9 mouse cellular contexts compared by ENCODE assay signal in the genomic region with DNA sequence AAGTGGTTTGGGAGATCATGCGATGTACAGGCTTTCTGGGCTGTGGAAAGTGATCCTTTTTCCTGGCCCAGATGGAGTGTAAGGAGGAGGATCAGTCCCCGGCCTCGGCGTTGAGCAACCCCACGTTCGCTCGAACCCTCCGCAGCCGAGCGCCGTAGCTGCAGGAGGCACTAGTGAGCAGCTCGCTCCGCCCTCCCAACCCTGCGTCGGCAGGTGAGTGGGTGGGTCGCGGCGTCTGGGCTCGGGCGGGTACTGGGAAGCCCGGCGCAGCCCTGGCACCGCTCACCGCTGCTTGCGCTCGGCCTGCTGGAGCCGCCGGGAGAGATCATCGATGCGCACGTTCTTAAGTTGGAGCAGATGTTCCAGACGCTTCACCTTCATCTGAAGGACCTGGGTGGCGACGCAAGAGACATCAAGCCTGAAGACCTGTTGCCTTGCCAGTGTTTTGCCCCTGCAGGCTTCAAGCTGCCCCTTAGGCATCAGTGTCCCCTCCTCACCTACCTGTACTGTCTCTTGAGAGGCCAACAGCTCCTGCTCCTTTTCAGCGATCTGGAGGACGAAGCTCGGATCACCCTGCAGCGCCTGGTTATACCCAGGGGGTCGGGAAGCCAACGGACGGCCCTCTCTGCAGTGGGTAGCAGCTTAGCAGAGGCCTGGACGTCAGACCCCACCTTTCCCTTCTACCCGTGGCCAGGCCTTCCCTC. TPM values are rescaled to one million over a fixed set of nuclear protein-coding genes. Genes with fewer than 3 reads are reported as not detected.
A peak's percentile ranks its signal among the peaks of the same experiment; 100 is the strongest.
DNase-seq lines count a peak whose midpoint lies in the region; ATAC-seq lines count a peak whose summit lies in the region.
"Had no signal": no experiment of that assay in that cellular context is flagged by ENCODE, and none has a peak within 500 bp of the region (broad histone marks: within the 10 kb centered on the region; RNA-seq: fewer than 3 reads in every experiment).

No protein-coding gene starts in this region.

- H3K27ac ChIP-seq in hindbrain, embryonic 15.5 days (replicated peaks) = no peak overlapping the region

- no peaks in the 10 kb centered on the region for H3K9me3 ChIP-seq in hindbrain, embryonic 15.5 days

- DNase-seq in left cerebral cortex, adult 18-20 months (ENCODE audit: low spot score in 2 of 2) = peak; percentile 77 to 79
- DNase-seq in left cerebral cortex, adult 11 months (ENCODE audit: low spot score) = no peak
- DNase-seq in frontal cortex, postnatal 36 days (ENCODE audit: low spot score in 2 of 2) = peak; percentile 75 to 77
- DNase-seq in layer of hippocampus, postnatal 36 days = peak; percentile 76 to 79
- DNase-seq in lung, postnatal 25 days (ENCODE audit: low spot score) = peak; percentile 81
- peak; percentile 62 to 67 for DNase-seq in right cerebral cortex, postnatal 36 days (ENCODE audit: low spot score in 2 of 2)
- DNase-seq in yolk sac, embryonic 10.5 days (ENCODE audit: low spot score) = no peak

- H3K36me3 ChIP-seq in hindbrain, embryonic 15.5 days = peaks cover 6% of the 10 kb centered on the region; the same call in 1 of the 2 replicates

- 13% methylated on average over 38 of the region's 43 CpGs for WGBS in hindbrain, embryonic 15.5 days

- ATAC-seq in hindbrain, embryonic 15.5 days (ENCODE audit: low FRiP score, low read depth) = no peak
- ATAC-seq: Patski had no signal

- peaks cover 38% of the 10 kb centered on the region for H3K4me1 ChIP-seq in hindbrain, embryonic 15.5 days (replicated peaks)

- no peak overlapping the region for H3K9ac ChIP-seq in hindbrain, embryonic 15.5 days

- H3K27me3 ChIP-seq in hindbrain, embryonic 15.5 days = peaks cover 20% of the 10 kb centered on the region
- H3K27me3 ChIP-seq: Patski had no signal

- no peak overlapping the region for H3K4me3 ChIP-seq in hindbrain, embryonic 15.5 days

- peak overlapping the region; percentile 40 for H3K4me2 ChIP-seq in hindbrain, embryonic 15.5 days

RNA-seq across cellular contexts. Expression of a gene that starts 8.3 kb away (rescaled TPM):
- total RNA-seq in left cerebral cortex, adult 18-20 months (2021) = 10 to 100 TPM; 64.2 to 64.3 TPM
- 15.2 and 15.5 TPM in 2 replicates for polyA plus RNA-seq in hindbrain, embryonic 15.5 days (2015; fragmentation: Nextera tagmentation; extraction: Ambion mirVana)
- 10 to 100 TPM; 73.9 to 76.5 TPM for total RNA-seq in layer of hippocampus, postnatal 36 days (2021)

RNA-seq across cellular contexts. Expression of a gene that starts 11.7 kb away (rescaled TPM):
- total RNA-seq in left cerebral cortex, adult 18-20 months (2021) = 10 to 100 TPM; 69.3 to 85.6 TPM
- polyA plus RNA-seq in hindbrain, embryonic 15.5 days (2015; fragmentation: Nextera tagmentation; extraction: Ambion mirVana) = 86.4 and 90.9 TPM in 2 replicates
- 10 to 100 TPM; 51.3 to 51.8 TPM for total RNA-seq in layer of hippocampus, postnatal 36 days (2021)

RNA-seq across cellular contexts. Expression of a gene that starts 15.2 kb away (rescaled TPM):
- total RNA-seq in left cerebral cortex, adult 18-20 months (2021) = 10 to 100 TPM; 15.2 to 21.6 TPM
- polyA plus RNA-seq in hindbrain, embryonic 15.5 days (2015; fragmentation: Nextera tagmentation; extraction: Ambion mirVana) = 29.2 and 30.8 TPM in 2 replicates
- 10 to 100 TPM; 16.0 to 20.1 TPM for total RNA-seq in layer of hippocampus, postnatal 36 days (2021)

RNA-seq across cellular contexts. Expression of a gene that starts 15.5 kb away (rescaled TPM):
- total RNA-seq in left cerebral cortex, adult 18-20 months (2021) = 1 to 10 TPM; 7.6 to 9.2 TPM
- 10.3 and 10.9 TPM in 2 replicates for polyA plus RNA-seq in hindbrain, embryonic 15.5 days (2015; fragmentation: Nextera tagmentation; extraction: Ambion mirVana)
- total RNA-seq in layer of hippocampus, postnatal 36 days (2021) = 10 to 100 TPM; 10.9 to 14.4 TPM

RNA-seq across cellular contexts. Expression of a gene that starts 35.3 kb away (rescaled TPM):
- total RNA-seq in left cerebral cortex, adult 18-20 months (2021) = 10 to 100 TPM; 23.1 to 25.1 TPM
- polyA plus RNA-seq in hindbrain, embryonic 15.5 days (2015; fragmentation: Nextera tagmentation; extraction: Ambion mirVana) = 33.5 and 33.9 TPM in 2 replicates
- 10 to 100 TPM; 22.2 to 25.7 TPM for total RNA-seq in layer of hippocampus, postnatal 36 days (2021)

Comparison
In these comparisons a context has a peak if more than half of its experiments do, and no peak if none do; other contexts are left out.
1. DNase-seq: peak in left cerebral cortex, adult 18-20 months (2 of 2), frontal cortex, postnatal 36 days (2 of 2), layer of hippocampus, postnatal 36 days (2 of 2), lung, postnatal 25 days (single experiment) and right cerebral cortex, postnatal 36 days (2 of 2); none in left cerebral cortex, adult 11 months (single experiment) and yolk sac, embryonic 10.5 days (single experiment).